Mouse (Mus musculus): ENCODE measurements around the gene Prkn.

- TF ChIP-seq CTCF (IDR thresholded peaks at IDR 0.05; ENCODE audit: control insufficient read depth, insufficient read depth, insufficient read length) (no peak), USF1 (IDR thresholded peaks at IDR 0.05; ENCODE audit: low read depth) (no peak), MYOD1 (IDR thresholded peaks at IDR 0.05; ENCODE audit: control insufficient read depth, insufficient read length, low read depth) (no peak), MAX (IDR thresholded peaks at IDR 0.05) (no peak)
These were observed 1062.8 kb downstream of the Prkn start for GRCm38 (mm10) chr17:11903001-11903400.
